Mouse (Mus musculus): Measurements from ENCODE around the gene Ebf1. TPM values are rescaled to one million over a fixed set of nuclear protein-coding genes. Genes with fewer than 3 reads are reported as not detected.

Gene Ebf1
- polyA plus RNA-seq, 1 experiment from 2014 or later = 16.2 TPM

DNA sequence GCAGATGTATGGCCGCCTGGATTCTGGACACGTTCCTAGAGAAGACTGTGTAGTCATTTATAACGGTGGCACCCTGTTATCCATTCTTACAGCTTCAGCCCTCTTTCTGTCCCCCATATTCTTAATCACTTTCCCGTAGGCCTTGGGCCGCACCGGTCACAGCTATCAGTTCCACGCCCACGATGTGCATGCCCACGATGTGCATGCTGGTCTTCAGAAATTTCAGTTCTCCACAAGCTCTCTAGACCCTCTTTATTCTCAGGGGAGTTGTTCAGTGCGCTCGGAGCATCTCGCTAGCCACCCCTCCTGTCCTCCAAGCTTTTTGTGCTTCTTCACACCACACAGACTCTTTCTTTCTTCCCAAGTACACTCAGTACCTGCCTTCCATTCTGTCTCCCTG is 69.3 kb downstream of the Ebf1 start:
- Histone ChIP-seq H3K27ac (ENCODE audit: low read length) (peak overlapping the region; percentile 76), H3K27me3 (ENCODE audit: control insufficient read depth, insufficient read depth, low read length) (no peaks in the 10 kb centered on the region), H3K4me1 (ENCODE audit: control insufficient read depth, insufficient read depth, low read length) (peaks cover 18% of the 10 kb centered on the region), H3K4me2 (ENCODE audit: low read depth, low read length) (peak overlapping the region; percentile 55), H3K4me3 (ENCODE audit: low read length) (peak overlapping the region; percentile 32; the same call in 1 of the 2 replicates), H3K36me3 (ENCODE audit: control insufficient read depth, insufficient read depth) (no peaks in the 10 kb centered on the region), H3K9ac (ENCODE audit: low read length) (no peak overlapping the region; the same call in 1 of the 2 replicates), H3K9me3 (replicated peaks; ENCODE audit: control insufficient read depth, low read length) (no peaks in the 10 kb centered on the region)
- ATAC-seq (replicated peaks; ENCODE audit: extremely low read depth, insufficient read depth, low FRiP score) = no peak
- 74% methylated on average over 12 of the region's 12 CpGs for WGBS

DNA sequence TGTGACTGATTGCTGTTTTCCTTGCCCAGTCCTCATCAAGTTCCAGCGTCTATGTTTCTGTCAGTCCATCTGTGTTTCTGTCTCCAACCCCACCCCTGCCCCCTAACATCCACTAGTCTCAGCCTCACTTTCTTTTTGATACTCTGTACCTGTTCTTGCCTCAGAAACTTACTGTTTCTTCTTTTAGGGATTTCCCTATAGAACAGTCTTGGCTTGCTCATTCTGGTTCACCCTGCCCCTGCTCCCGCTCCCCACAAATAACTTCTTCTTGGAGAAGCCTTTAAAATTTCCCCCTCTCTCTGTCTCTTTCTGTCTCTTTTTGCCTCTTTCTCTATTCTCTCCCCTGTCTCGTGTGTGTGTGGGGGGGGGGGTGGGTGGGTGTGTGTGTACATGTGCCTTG is 71.4 kb downstream of the Ebf1 start:
- Histone ChIP-seq H3K4me1 (ENCODE audit: control insufficient read depth, insufficient read depth, low read length) (peaks cover 15% of the 10 kb centered on the region), H3K4me3 (ENCODE audit: low read length) (no peak overlapping the region), H3K27ac (ENCODE audit: low read length) (no peak overlapping the region), H3K4me2 (ENCODE audit: low read depth, low read length) (no peak overlapping the region), H3K27me3 (ENCODE audit: control insufficient read depth, insufficient read depth, low read length) (no peaks in the 10 kb centered on the region), H3K9me3 (replicated peaks; ENCODE audit: control insufficient read depth, low read length) (no peaks in the 10 kb centered on the region), H3K9ac (ENCODE audit: low read length) (no peak overlapping the region), H3K36me3 (ENCODE audit: control insufficient read depth, insufficient read depth) (no peaks in the 10 kb centered on the region)
- ATAC-seq (replicated peaks; ENCODE audit: extremely low read depth, insufficient read depth, low FRiP score) = no peak
- 69% methylated on average over 3 of the region's 3 CpGs for WGBS

DNA sequence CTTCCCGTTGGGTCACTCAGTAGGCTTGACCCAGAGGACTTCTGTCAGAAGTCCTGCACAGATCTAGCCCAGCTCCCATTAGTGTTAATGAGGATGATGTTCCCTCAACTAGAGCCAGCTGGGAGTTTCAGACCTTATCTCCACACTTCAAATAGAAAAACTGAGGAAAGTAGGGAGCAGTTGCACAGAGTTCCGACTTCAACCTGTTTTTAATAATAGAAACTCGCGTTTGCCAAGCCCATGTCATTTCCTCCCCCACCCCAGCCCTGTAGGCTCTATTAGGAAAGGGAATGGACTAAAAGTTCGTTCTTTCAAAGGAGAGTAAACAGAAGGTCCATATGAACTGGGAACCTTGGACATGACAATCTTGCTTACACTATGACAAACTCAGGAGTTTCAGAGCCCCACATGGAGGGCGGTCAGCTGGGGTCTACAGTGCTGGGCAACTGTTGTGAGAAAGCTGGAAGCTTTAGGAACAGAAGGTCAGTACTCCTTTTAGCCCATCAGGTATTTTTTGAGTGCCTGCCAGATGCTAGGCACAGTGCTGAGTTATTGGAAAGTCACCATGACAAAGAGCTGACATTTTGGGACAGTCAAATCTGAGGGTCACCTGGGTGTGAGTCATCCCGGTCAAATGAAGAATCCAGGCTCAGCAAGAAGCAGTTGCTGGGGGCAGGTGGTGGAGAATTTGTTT is 72.6 kb downstream of the Ebf1 start:
- no peak overlapping the region for H3K4me3 ChIP-seq (ENCODE audit: low read length)
- H3K27ac ChIP-seq (ENCODE audit: low read length) = no peak overlapping the region
- no peak overlapping the region for H3K9ac ChIP-seq (ENCODE audit: low read length)
- H3K4me1 ChIP-seq (ENCODE audit: control insufficient read depth, insufficient read depth, low read length) = peaks cover 15% of the 10 kb centered on the region
- H3K4me2 ChIP-seq (ENCODE audit: low read depth, low read length) = no peak overlapping the region
- 56% methylated on average over 7 of the region's 7 CpGs for WGBS
- no peaks in the 10 kb centered on the region for H3K9me3 ChIP-seq (replicated peaks; ENCODE audit: control insufficient read depth, low read length)
- no peaks in the 10 kb centered on the region for H3K36me3 ChIP-seq (ENCODE audit: control insufficient read depth, insufficient read depth)
- H3K27me3 ChIP-seq (ENCODE audit: control insufficient read depth, insufficient read depth, low read length) = no peaks in the 10 kb centered on the region
- no peak for ATAC-seq (replicated peaks; ENCODE audit: extremely low read depth, insufficient read depth, low FRiP score)

DNA sequence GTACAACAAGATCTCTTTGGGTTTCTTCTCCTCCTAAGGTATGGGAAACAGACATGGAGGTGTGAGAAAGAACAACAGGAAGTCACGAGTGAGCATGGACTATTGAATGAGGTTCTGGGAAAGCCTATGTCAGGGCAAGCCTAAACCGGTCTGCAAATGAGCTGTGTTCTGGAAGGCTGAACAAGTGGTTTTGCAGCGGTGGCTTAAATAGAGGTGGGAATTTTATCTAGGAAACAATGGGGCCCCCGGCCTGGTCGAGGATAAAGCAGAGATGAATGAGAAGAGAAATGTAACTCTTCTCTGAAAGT is 73.1 kb downstream of the Ebf1 start:
- no peak for ATAC-seq (replicated peaks; ENCODE audit: extremely low read depth, insufficient read depth, low FRiP score)
- 71% methylated on average over 5 of the region's 5 CpGs for WGBS
- Histone ChIP-seq H3K9me3 (replicated peaks; ENCODE audit: control insufficient read depth, low read length) (no peaks in the 10 kb centered on the region), H3K4me2 (ENCODE audit: low read depth, low read length) (no peak overlapping the region), H3K27me3 (ENCODE audit: control insufficient read depth, insufficient read depth, low read length) (no peaks in the 10 kb centered on the region), H3K4me1 (ENCODE audit: control insufficient read depth, insufficient read depth, low read length) (peaks cover 14% of the 10 kb centered on the region), H3K9ac (ENCODE audit: low read length) (no peak overlapping the region), H3K27ac (ENCODE audit: low read length) (no peak overlapping the region), H3K36me3 (ENCODE audit: control insufficient read depth, insufficient read depth) (no peaks in the 10 kb centered on the region), H3K4me3 (ENCODE audit: low read length) (no peak overlapping the region)

DNA sequence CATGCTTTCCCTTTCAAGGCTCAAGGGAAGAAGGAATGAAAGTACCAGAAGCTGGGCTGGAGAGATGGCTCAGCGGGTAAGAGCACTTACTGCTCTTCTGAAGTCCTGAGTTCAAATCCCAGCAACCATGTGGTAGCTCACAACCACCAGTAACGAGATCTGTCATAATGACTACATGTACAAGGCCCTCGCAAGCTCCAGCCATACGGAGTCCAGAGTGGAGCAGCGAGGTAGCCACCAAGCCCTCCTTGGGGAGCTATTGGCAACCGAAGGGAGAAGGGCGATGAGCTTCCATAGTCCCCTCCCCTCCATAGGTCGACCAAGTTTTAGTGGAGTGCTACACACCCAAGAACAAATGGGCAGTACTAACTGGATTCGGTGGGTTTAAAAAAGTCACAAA is 78.3 kb downstream of the Ebf1 start:
- H3K4me1 ChIP-seq (ENCODE audit: control insufficient read depth, insufficient read depth, low read length) = peaks cover 5% of the 10 kb centered on the region; the same call in 1 of the 2 replicates
- 94% methylated on average over 9 of the region's 9 CpGs for WGBS
- H3K27ac ChIP-seq (ENCODE audit: low read length) = no peak overlapping the region
- H3K9ac ChIP-seq (ENCODE audit: low read length) = no peak overlapping the region
- H3K9me3 ChIP-seq (replicated peaks; ENCODE audit: control insufficient read depth, low read length) = no peaks in the 10 kb centered on the region
- H3K36me3 ChIP-seq (ENCODE audit: control insufficient read depth, insufficient read depth) = no peaks in the 10 kb centered on the region
- H3K4me3 ChIP-seq (ENCODE audit: low read length) = no peak overlapping the region
- ATAC-seq (replicated peaks; ENCODE audit: extremely low read depth, insufficient read depth, low FRiP score) = no peak
- H3K4me2 ChIP-seq (ENCODE audit: low read depth, low read length) = no peak overlapping the region
- no peaks in the 10 kb centered on the region for H3K27me3 ChIP-seq (ENCODE audit: control insufficient read depth, insufficient read depth, low read length)

DNA sequence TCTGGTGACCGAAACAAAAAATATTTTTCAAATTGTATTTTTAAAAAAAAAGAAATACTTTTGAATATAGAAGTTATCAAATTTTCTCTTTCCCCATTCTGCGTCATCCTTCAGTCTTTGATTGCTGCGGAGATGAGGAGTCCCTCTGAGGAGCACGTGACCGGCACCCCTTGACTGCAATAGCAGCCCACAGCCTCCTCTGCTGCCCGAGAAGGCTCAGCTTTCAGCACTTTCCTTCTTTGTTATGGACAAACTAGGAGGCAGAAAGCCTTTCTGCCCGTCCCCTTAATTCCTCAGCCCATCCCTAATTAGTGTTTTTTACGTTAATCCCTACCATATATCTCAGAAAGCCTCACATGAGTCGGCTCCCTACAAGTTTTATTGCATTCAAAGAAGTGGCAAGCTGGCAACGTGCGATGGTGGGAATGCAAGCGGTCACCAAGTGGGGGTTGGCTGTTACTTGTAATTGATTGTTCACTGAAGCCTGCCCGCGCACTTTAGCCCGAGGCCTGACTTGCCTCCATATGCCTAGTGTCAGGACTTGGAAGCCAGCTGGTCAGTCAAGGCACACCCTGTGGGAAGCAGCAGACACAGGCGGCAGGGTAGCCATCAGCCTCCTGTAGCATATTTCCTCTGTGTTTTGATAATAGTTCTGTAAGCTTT is 79.6 kb downstream of the Ebf1 start:
- H3K4me2 ChIP-seq (ENCODE audit: low read depth, low read length) = peak overlapping the region; percentile 60
- peak overlapping the region; percentile 43; the same call in 1 of the 2 replicates for H3K9ac ChIP-seq (ENCODE audit: low read length)
- H3K27ac ChIP-seq (ENCODE audit: low read length) = no peak overlapping the region
- H3K9me3 ChIP-seq (replicated peaks; ENCODE audit: control insufficient read depth, low read length) = no peaks in the 10 kb centered on the region
- 21% methylated on average over 16 of the region's 16 CpGs for WGBS
- no peaks in the 10 kb centered on the region for H3K36me3 ChIP-seq (ENCODE audit: control insufficient read depth, insufficient read depth)
- H3K4me1 ChIP-seq (ENCODE audit: control insufficient read depth, insufficient read depth, low read length) = peaks cover 5% of the 10 kb centered on the region; the same call in 1 of the 2 replicates
- ATAC-seq (replicated peaks; ENCODE audit: extremely low read depth, insufficient read depth, low FRiP score) = no peak
- H3K27me3 ChIP-seq (ENCODE audit: control insufficient read depth, insufficient read depth, low read length) = no peaks in the 10 kb centered on the region
- peak overlapping the region; percentile 23; the same call in 1 of the 2 replicates for H3K4me3 ChIP-seq (ENCODE audit: low read length)

DNA sequence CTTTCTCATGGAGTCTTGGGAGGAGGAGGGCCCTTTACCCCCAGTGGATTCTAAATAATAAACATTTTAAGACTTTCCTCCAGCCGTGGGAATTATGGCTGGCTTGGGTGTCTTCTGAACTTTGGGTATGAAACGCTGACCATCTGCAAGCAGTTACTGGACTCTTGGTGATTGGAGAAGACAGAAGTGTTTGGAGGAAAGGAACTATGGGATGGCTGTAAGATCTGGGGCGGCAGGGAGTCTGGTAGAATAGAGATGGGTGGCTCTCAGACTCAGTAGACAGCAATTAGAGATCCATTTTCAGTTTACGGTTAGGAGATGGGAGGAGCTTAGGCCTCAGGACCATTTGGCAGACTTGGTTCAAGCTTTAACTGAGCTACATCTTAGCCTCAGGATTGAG is 83.1 kb downstream of the Ebf1 start:
- no peaks in the 10 kb centered on the region for H3K36me3 ChIP-seq (ENCODE audit: control insufficient read depth, insufficient read depth)
- no peak overlapping the region for H3K4me3 ChIP-seq (ENCODE audit: low read length)
- no peak for ATAC-seq (replicated peaks; ENCODE audit: extremely low read depth, insufficient read depth, low FRiP score)
- H3K9ac ChIP-seq (ENCODE audit: low read length) = no peak overlapping the region
- peaks cover 5% of the 10 kb centered on the region; the same call in 1 of the 2 replicates for H3K4me1 ChIP-seq (ENCODE audit: control insufficient read depth, insufficient read depth, low read length)
- H3K4me2 ChIP-seq (ENCODE audit: low read depth, low read length) = no peak overlapping the region
- 72% methylated on average over 4 of the region's 4 CpGs for WGBS
- H3K27ac ChIP-seq (ENCODE audit: low read length) = no peak overlapping the region
- H3K27me3 ChIP-seq (ENCODE audit: control insufficient read depth, insufficient read depth, low read length) = no peaks in the 10 kb centered on the region
- no peaks in the 10 kb centered on the region for H3K9me3 ChIP-seq (replicated peaks; ENCODE audit: control insufficient read depth, low read length)

DNA sequence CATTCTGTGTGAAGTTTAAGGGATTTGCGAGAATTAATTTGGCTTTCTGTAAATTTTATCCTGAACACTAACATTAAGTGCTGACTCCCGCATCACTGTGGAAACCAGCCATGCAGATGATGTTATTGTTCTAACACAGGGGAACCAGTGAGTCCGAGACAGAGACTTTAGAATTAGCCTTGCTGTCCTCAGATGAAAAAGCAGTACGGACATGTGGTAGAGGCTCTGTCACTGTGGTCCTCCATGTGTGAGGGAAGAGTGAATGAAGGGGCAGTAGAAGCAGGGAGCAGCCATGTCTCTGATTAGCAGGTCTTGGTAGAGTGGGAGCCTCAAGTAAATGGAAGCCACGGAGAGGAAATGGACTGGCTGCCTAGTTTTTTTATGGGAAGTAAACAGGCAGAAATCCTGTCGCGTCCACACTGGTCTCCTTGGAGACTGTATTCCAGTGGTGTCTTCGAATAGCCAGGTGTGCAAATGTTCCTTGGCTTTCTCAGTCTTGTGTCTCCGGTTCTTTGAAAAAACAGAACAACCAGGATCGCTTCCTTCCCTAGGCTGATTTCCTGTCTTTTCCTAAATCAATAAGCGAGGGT is 84.2 kb downstream of the Ebf1 start:
- H3K4me3 ChIP-seq (ENCODE audit: low read length) = no peak overlapping the region
- peaks cover 5% of the 10 kb centered on the region; the same call in 1 of the 2 replicates for H3K4me1 ChIP-seq (ENCODE audit: control insufficient read depth, insufficient read depth, low read length)
- H3K36me3 ChIP-seq (ENCODE audit: control insufficient read depth, insufficient read depth) = no peaks in the 10 kb centered on the region
- 69% methylated on average over 11 of the region's 11 CpGs for WGBS
- H3K4me2 ChIP-seq (ENCODE audit: low read depth, low read length) = 0 out of 2 replicates have a peak overlapping the region, but pooled peaks have one; percentile 17
- H3K27ac ChIP-seq (ENCODE audit: low read length) = peak overlapping the region; percentile 38
- ATAC-seq (replicated peaks; ENCODE audit: extremely low read depth, insufficient read depth, low FRiP score) = no peak
- H3K9ac ChIP-seq (ENCODE audit: low read length) = no peak overlapping the region
- no peaks in the 10 kb centered on the region for H3K27me3 ChIP-seq (ENCODE audit: control insufficient read depth, insufficient read depth, low read length)
- no peaks in the 10 kb centered on the region for H3K9me3 ChIP-seq (replicated peaks; ENCODE audit: control insufficient read depth, low read length)

DNA sequence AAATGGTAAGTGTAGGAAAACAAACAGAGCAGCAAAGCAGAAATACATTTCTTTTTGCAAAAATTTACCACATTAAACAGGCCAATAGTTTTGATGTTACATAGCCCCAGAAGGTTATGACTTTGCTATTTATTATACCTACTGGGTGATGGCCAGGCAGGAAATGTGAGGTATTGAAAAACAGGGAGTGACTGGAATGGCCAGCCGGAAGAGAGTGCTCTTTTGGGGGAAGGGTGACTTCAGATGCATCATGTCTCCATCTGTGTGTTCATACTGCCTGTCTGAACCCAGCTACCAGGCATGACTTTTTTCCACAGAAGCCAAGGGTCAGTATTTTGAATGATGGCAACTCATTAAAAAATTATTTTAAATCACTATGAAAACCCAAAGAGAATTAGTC is 84.7 kb downstream of the Ebf1 start:
- no peak overlapping the region for H3K9ac ChIP-seq (ENCODE audit: low read length)
- peaks cover under 1% of the 10 kb centered on the region; the same call in 1 of the 2 replicates for H3K4me1 ChIP-seq (ENCODE audit: control insufficient read depth, insufficient read depth, low read length)
- H3K36me3 ChIP-seq (ENCODE audit: control insufficient read depth, insufficient read depth) = no peaks in the 10 kb centered on the region
- H3K4me3 ChIP-seq (ENCODE audit: low read length) = no peak overlapping the region
- no peak for ATAC-seq (replicated peaks; ENCODE audit: extremely low read depth, insufficient read depth, low FRiP score)
- H3K9me3 ChIP-seq (replicated peaks; ENCODE audit: control insufficient read depth, low read length) = no peaks in the 10 kb centered on the region
- no peaks in the 10 kb centered on the region for H3K27me3 ChIP-seq (ENCODE audit: control insufficient read depth, insufficient read depth, low read length)
- peak overlapping the region; percentile 38; the same call in 1 of the 2 replicates for H3K27ac ChIP-seq (ENCODE audit: low read length)
- no peak overlapping the region for H3K4me2 ChIP-seq (ENCODE audit: low read depth, low read length)
- 50% methylated on average over 1 of the region's 1 CpGs for WGBS
